In the genomic region with DNA sequence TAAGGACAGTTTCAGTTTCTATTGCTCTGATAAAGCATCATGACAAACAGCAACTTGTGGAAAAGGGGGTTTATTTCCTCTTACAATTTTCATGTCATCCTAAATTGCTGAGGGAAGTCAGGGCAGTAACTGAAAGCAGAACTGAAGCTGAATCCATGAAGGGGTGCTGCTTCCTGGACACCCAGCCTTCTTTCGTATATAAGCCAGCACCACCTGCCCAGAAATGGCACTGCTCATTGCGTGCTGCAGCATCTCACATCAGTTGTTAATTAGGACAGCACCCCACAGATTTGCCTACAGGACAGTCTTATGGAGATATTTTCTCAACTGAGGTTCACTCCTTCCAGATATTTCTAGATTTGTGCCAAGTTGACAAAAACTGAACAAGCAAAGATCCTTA, we compare ENCODE assay signal across 22 mouse cellular contexts.
A peak's percentile ranks its signal among the peaks of the same experiment; 100 is the strongest.
DNase-seq lines count a peak whose midpoint lies in the region; ATAC-seq lines count a peak whose summit lies in the region.
"Had no signal": no experiment of that assay in that cellular context is flagged by ENCODE, and none has a peak within 500 bp of the region (broad histone marks: within the 10 kb centered on the region; RNA-seq: fewer than 3 reads in every experiment).

No protein-coding gene starts in this region.

- ATAC-seq in granulocyte monocyte progenitor cell, adult 5-6 weeks (replicated peaks; ENCODE audit: poor library complexity, severe bottlenecking): peak; percentile 93
- ATAC-seq: activated CD4-positive, CD25-positive, alpha-beta regulatory T cell, adult 4 months; hindbrain, embryonic 16.5 days; intestine, postnatal 0 days; midbrain, embryonic 13.5 days; Patski had no signal

- DNase-seq in cerebellum, adult 11 months: peak; percentile 69
- peak; percentile 91 for DNase-seq in cerebellum, adult 9-10 months
- no peak for DNase-seq in heart, adult 9 months (ENCODE audit: low spot score in 2 of 2)
- no peak for DNase-seq in heart, postnatal 4 days
- no peak for DNase-seq in adrenal gland, postnatal 14 days
- no peak for DNase-seq in thymus, postnatal 36 days
- DNase-seq: adrenal gland, postnatal 36 days; gastrocnemius, adult 2 months; heart, adult 18-20 months; heart, postnatal 36 days; kidney, postnatal 4 days; layer of hippocampus, adult 9-11 months; liver, embryonic 13.5 days; lung, embryonic 14.5 days; right cerebral cortex, postnatal 25 days; thymus, adult 18-20 months had no signal

Comparison
In these comparisons a context has a peak if more than half of its experiments do, and no peak if none do; other contexts are left out.
1. DNase-seq: peak in cerebellum, adult 11 months (single experiment) and cerebellum, adult 9-10 months (single experiment); none in heart, adult 9 months (0 of 2), heart, postnatal 4 days (single experiment), adrenal gland, postnatal 14 days (single experiment) and thymus, postnatal 36 days (0 of 2).